Mouse (Mus musculus): ENCODE results near the gene B3gnt8.

Gene B3gnt8

DNA sequence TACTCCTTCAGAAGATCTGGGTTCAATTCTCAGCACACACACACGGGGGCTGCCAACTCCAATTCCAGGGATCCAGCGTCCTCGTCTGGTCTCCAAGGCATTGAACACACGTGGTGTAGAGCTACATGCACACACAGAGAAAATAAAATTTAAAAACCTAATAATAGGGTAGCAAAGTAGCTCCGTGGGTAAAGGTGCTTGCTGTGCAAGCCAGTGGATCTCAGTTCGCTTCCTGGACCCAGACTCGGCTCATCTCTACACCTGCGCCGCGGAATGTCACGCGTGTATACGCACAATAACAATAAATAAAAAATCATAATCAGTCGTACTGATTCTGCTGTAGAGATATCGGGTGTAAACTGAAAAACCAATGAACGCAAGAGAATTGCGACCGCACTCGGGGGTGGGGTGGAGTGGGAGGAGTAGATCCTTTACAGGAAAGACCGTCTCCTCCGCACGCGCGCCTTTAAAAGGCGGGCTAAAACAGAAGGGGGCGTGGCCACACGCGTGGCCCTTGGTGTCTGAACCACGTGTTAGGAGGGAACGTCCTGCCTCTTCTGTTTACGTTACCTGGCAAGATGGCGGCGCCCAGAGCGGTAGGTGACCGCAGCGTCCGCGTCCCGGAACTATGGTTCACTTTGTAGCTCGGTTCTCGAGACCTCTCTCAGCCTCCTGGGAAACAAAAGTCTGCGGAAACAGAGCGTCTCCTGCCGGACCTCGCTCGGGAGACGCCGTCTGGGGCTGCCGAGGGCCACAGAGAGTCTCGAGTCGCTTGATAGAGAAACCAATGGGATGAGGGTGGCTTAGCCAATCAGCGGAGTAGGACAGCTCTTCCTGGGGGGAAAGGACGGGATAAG, 7.4 kb upstream of the B3gnt8 start, which contains the start of gene Dmac2:
Gene Dmac2 (plus strand): TSS at position 550 of the 857 bp plus-strand sequence.
- DNase-seq (ENCODE audit: low spot score in 2 of 2) = peak; percentile 96 to 98

DNA sequence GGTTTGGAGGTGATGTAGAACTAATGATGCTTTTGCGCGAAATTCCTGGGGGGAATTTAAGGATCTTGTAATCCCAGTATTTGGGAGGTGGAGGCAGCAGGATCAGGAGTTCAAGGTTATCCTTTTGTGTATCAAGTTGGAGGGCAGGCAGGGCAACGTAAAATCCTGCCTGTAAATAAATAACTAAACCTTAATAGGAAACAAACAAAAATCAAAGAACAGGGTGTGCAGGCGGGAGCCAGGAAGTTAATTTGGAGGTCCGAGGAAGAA, 6.8 kb upstream of the B3gnt8 start:
- no peak for DNase-seq (ENCODE audit: low spot score in 2 of 2)

DNA sequence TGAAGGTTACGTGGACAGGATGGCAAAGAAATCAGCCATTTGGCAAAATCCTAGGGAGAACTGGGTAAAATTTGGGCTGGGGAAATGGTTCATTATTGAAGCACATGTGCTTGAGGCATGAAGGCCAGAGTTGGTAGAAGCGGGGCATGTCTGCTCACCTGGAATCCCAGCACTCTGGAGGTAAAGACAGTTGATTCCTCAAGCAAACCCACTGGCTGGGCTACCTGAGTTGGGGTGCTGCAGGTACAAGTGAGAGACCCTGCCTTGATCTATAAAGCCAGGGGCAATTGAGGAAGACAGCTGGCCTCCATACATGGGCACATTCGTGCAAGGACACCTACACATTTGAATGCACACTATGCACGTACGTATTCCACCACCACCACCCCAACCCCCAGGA, 6.4 kb upstream of the B3gnt8 start:
- DNase-seq (ENCODE audit: low spot score in 2 of 2) = no peak

DNA sequence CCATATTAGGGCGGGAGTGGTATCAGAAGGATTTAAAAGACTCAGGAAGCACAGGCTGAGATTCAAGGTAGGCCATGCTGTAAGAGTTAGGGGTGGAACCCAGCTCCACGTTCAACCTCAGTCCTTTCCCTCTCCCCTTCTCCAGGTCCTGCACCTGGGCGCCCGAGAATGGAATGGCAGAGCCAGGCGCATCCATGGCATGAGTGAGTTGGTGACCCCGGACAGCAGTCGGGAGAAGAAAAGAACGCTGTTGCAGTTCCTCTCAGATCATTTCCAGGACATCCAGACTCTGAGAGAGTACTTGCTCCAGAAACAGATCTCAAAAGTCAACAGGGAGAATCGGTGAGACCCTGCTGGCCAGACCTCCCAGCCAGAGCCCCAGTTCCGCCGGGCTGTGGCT, 5.7 kb upstream of the B3gnt8 start:
- DNase-seq (ENCODE audit: low spot score in 2 of 2) = no peak

DNA sequence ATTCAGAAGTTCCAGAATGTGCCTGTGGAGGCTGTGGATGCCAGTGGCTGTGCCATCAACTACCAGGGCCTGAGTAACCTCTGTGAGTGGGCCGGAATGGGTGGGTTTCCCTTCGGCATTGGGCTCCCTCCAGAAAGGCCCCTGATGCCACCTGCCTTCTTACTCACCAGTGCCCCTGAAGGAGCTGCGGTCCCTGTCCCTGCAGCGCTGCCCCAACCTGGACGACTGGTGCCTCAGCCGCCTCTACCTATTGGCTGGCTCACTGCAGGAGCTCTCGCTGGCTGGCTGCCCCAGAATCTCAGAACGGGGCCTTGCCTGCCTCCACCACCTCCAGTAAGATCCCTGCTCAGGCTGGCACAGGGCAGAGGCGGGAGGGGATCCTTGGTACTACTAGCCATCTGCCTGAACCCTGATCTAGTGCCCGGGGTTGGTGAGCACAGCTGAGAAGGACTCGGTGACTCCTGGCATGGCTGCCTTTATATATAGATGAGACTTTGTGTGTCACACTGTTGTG, 2.5 kb upstream of the B3gnt8 start:
- no peak for DNase-seq (ENCODE audit: low spot score in 2 of 2)

DNA sequence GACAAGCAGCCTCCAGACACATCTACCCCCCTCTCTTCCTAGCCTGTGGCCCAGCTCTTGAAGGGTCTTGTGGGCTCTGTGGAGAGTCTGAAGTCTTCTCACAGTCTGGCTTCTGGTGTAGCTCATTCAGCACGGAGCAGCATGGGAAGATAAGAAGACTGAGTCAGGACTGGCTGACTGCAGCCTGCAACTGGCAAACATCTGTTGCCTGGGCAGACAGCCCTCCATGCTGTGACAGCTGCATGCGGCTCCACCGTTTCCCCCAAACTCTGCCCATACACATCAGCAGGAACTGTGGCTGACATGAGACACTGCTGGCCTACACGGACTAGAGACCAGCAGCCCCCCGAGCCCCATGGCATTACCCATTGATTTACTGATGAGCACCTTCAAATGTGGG, 1.6 kb upstream of the B3gnt8 start:
- no peak for DNase-seq (ENCODE audit: low spot score in 2 of 2)

DNA sequence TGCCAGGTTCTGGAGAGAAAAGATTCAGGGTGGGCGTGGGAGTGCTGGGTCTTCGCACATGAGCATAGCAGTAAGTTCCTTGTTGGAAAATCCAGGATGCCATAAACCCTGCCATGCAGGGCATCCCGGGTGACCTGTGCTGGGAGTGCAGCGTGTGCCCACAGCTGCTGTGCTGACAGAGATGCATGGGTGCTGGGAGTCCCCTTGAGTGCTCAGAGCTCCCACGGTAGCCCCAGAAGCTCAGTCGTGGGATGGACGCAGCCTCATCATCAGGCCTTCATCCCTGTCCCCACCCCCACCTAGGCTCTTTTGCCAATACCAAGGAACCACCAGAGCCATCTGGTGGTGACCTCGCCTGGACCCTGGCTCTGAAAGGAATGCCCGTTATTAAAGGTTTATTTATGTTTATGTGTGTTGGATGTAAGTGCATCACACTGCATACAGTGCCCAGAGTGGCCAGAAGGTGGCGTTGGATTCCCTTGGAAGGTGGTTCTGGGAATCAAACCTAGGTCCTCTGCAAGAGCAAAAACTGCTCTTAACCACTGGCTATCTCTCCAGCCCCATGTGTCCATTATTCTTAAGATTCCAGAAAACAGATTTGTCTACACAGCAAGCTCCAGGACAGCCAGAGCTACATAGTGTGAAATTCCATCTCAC, 732 bp upstream of the B3gnt8 start:
- DNase-seq (ENCODE audit: low spot score in 2 of 2) = peak in 1 of 2 experiments; percentile 59

DNA sequence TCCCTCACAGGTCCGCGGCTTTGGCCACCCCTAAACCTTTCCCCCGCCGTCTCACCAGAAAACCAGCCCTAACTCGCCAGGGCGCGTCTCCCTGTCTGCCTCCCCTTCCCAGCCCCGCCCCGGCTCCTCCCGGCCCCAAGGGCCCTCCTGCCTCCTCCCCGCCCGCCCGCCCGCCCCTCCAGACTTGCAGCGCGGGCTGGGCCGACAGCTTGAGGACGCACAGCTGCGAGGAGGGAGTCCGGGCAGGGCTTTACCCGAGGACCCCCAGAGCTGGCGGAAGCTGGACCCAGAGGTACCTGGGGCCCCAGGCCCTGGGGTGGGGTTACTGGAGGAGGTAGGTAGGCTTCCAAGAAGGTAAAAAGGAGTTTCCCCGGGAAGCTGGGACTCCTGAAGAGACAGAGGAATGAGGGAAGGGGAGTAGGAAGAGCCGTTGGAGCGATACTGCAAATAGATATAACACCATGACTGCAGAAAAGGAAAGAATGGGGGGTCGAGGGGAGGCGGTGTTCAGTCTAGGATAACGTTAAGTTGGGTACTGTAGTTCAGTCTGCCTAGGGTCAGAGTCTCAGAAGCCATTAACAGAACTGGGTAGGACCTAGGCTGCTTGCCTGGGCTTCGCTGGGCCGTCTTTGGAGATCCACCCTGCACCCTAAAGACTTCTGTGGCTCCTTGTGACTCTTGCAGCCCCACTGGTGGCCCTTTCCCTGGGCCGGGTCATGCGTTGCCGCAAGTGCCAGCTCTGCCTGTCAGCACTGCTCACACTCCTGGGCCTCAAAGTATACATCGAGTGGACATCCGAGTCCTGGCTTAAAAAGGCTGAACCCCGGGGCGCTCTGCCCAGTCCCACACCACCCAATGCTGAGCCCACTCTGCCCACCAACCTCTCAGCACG, 1.2 kb downstream of the B3gnt8 start:
- peak; percentile 71 to 74 for DNase-seq (ENCODE audit: low spot score in 2 of 2)

DNA sequence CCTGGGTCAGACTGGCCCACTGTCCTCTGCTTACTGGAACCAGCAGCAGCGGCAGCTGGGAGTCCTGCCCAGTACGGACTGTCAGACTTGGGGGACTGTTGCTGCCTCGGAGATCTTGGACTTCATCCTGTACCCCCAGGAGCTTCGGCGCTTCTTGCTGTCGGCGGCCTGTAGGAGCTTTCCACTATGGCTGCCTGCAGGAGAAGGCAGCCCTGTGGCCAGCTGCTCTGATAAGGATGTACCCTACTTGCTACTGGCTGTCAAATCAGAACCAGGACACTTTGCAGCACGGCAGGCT, 1.8 kb downstream of the B3gnt8 start:
- DNase-seq (ENCODE audit: low spot score in 2 of 2) = no peak

DNA sequence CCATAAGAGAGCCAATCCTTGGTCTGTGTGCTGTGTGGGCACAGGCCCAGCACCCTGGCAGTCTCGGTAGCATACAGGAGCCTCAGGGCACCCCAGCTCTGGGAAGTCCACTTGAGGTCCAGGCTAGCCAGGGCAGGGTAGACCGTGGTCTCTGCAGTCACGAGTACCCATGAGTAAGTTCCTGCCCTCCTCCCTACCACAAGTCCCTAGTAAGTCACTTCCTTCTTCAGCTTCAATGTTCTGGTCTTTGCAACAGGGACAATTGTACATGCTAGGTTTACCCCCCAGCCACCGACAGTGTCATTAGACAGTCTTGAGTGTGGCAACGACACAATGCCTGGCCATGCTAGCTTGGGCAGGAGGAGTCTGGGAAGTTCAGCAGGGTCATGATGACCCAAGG, 6.2 kb downstream of the B3gnt8 start:
- DNase-seq (ENCODE audit: low spot score in 2 of 2) = peak in 1 of 2 experiments; percentile 40

DNA sequence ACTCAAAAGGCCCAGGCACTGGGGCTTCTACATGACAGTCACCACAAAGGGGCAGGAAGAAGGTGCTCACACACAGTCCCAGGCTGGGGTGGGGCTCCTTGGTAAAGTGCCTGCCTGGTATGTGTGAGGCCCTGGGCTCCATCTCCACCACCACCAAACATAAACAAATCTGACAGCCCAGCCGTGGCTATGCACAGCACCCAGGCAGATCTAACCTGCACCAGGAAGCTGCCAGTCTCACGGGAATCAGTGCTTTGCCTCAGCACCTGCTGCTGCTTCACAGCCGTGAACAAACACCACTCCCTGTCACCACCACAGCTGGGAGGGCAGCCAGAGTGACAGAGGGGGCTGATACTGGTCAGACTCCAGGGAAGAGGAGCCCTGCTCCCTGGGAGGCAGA, 9.9 kb downstream of the B3gnt8 start:
- peak; percentile 93 to 94 for DNase-seq (ENCODE audit: low spot score in 2 of 2)

DNA sequence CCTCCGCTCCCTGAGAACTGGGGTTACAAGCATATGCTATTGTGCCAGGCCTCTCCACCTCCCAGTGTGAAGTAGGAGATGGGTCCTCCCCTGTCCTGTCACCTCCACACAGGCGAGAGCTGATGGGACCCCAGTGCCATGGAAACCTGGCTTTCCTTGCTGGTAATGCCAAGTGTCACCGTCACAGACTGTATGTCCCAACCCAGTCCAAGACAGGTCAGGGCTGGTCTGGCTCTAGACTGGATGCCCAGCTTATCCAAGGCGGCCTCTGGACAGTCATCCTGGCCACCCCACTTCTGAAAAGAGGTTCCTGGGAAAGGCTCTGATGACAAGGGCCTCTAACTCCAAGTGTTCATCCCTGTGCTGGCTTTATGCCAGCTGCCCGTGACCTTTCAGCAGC, 10.6 kb downstream of the B3gnt8 start:
- no peak for DNase-seq (ENCODE audit: low spot score in 2 of 2)

DNA sequence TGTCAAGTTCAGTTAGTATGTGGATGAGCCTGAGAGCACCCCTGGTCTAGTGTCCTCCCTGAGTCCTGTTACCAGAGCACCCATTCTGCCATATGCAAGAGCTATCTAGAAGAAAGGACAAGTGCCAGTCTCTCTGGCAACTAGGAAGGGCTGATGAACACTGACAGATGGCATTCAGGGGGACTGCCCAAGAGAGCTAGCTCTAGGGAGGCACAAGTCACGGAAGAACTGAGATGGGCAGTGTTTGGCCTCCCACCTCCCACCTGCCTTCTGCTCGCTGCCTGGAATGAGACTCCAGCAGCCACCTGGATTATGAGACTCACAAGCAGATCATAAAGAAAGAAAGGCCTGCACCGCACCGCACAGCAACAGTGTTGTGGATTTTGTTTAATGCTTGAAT, 13.3 kb downstream of the B3gnt8 start:
- DNase-seq (ENCODE audit: low spot score in 2 of 2) = no peak

DNA sequence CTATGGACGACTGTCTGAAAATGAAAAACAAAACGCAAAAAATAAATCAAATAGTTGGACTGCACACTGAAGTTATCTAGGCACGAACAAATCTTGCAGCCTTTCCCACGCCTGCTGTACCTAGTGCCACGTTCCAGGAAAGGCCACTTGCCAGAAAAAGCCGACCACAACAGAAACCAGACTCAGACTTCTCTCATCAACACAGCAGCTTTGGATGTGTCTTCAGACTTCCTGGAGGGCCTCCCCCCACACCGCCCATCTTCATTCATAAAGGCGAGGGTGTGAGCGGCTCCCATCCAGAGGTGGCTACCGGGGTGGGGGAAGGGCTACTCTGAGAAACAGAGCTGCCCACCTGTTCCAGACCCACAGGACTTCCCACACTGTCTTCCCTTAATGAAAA, 17.7 kb downstream of the B3gnt8 start:
- DNase-seq (ENCODE audit: low spot score in 2 of 2) = no peak

DNA sequence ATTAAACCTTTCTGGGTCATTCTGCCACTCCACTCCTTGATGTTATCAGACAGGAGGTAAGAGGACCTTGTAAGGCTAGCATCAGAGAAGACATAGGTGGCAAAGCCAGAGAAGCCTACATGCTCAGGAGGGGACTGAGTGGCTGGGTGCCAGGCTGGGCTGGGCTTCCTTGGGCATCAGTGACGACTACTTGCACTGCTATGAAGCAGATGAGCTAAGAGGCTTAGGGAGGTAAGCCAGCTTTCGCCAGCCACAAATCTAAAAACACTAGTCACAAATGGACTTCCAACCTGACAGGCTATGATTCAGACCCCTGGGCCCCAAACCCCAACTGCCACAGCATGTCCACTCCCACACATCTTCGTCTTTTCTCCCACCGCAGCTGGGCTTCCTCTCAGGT, 18.2 kb downstream of the B3gnt8 start:
- DNase-seq (ENCODE audit: low spot score in 2 of 2) = no peak

DNA sequence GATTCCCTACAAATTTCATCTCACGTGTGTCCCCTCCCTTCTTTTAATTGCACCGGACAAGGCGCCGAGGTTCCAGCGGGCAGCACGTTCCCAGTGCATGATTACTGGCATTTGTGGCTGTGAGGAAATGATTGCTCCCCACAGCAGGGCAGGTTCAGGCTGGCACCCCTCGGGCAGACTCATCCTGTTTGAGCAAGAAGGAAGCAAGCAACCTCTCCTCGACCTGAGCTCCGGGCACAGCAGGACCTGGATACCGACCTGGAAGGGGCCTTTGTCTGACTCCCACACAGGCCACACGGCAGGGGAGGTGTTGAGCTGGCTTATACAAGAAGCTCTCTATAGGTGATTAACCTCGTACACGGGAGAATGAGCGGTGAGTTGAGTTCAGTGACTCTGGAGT, 18.6 kb downstream of the B3gnt8 start:
- DNase-seq (ENCODE audit: low spot score in 2 of 2) = no peak

DNA sequence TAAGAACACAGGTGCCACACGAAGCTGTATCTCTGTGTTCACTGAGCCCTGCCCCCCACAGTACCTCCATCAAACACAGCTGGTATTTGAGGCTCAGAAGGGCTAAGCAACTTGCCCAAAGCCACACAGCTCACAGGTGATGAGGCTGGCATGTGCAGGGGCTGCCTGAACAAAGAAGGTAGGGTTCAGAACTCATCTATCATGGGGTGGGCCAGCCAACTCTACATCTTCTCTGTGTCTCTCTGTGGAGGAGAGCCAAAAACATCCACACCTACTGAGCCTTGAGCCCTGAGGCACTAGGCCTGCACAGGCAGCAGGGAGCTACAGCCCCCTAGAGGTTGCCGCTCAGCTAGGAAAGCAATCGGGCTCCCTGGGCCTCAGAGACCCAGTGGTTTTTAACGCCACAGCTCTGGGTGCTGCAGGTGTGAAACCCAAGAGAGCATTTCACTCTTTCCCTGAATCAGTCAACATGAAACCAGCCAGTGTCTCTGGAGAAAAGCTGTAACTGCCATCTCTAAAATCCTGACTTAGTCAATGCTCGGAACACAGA, 21.2 kb downstream of the B3gnt8 start:
- DNase-seq (ENCODE audit: low spot score in 2 of 2) = peak; percentile 79 to 83

DNA sequence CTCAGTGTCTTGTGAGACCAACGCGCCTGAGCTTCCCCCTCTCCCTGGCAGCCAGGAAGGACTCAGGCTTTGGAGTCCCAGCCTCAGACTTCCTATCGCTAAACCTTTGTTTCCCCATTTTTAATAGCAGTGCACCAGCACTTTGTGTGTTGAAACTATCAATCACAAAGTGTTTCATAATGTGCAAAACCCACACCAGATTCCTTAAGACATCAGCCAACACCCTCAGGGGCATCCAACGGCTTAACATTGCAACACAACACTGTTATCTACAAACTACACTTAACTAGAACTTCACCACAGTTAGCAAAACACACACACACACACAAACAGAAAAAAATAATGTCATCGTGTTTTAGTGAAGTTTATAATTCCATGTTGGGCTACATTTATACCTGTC, 23.4 kb downstream of the B3gnt8 start:
- no peak for DNase-seq (ENCODE audit: low spot score in 2 of 2)

DNA sequence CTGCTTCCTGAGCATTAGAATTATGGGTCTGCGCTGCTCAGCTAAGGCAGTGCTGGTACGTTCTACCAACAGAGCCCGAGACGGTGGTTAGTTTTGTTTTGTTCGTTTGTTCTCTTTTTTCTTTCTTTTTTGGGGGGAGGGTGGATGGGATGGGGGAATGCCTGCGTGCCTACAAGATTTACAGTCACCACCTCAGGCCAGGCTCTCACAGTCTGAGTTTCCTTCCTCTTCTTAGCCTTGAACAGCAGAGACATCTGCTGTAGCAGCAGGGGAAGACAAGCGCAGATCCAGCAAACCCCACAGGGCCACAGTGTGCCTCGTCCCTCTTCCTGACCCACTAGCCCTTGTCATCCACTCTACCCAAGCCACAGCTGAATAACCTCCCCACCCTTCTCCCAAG, 24.8 kb downstream of the B3gnt8 start:
- DNase-seq (ENCODE audit: low spot score in 2 of 2) = peak; percentile 84 to 86

DNA sequence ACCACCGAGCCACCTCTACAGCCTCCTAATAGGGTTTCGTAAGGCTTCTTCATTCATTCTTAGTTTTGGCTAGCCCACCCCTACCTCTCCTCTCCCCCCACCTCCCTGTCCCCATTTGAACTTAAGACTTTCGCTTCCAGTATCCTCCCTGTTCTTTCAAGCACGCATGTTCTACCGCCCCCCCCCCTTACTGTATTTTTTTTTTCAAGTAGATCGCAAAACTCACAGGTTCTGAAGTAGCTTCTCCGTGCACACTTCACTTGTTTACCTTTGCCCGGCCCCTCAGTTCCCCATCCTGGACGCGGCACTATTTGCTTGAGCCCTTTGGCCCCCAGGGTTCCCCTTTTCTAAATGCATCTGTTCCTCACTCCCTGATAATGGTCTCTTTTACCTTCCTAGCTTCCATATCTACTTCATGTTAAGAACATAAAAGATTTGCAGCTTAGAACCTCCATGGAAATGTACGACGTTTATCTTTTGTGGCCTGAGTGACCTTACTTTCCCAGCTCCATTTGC, 25.8 kb downstream of the B3gnt8 start:
- peak; percentile 77 to 80 for DNase-seq (ENCODE audit: low spot score in 2 of 2)

DNA sequence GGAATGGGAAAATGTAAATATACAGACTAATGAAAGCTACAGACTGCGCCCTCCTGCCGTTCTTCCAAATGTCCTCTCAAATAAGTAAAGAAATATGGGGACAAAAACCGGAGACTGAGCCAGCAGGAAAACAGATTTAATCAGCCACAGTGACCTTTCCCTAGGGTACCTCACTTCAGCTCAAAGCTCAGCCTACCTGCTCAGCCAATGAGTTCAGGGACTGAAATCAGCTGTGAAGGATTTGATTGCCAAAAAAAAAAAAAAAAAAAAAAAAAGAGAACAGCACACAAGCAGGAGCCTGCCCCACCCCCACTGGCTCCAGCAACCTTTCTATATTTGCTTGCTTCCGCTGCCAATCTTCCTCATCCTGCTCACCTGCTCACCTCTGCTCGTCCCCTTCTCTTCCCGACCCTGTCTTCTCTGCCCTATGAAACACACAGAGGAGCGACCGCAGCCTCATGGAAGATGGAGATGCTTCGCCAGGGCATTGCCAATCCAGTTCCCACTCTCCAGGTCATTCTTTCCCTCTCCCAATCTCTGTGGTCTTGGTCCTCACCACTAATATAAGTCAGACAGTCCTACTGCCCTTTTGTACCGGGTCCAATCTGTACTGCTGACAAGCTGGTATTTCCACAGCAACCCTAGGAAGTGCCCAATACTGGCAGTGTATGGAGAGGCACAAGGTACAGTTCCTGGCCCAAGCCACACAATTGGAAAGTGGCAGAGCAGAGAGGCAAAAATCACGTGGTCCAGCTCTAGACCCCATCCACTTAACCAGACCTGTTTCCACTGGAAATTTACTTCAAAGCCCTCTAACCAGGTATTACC, 29.4 kb downstream of the B3gnt8 start:
- no peak for DNase-seq (ENCODE audit: low spot score in 2 of 2)
